Mouse (Mus musculus) neural tube, embryonic 15.5 days (tissue): ENCODE data around the gene Tnk1. TPM values are rescaled to one million over a fixed set of nuclear protein-coding genes. Genes with fewer than 3 reads are reported as not detected.

ENCODE experiments used
- microRNA-seq: library from miRNA; unstranded; fragments of <30 nt; microRNA quantifications from one replicate; pipeline ENCODE4, GENCODE M21; 2017
- polyA plus RNA-seq: library from polyadenylated mRNA; unstranded; fragments of >200 nt; fragmentation: Nextera tagmentation; extraction: Ambion mirVana; gene quantifications from 2 replicates; pipeline ENCODE4 v1.2.1, GENCODE M21; 2015

Tnk1 gene
- polyA plus RNA-seq, 1 experiment from 2014 or later, result 0.19 TPM

Small RNA genes within 50 kb of the gene (microRNA-seq; reads per million reads assigned to microRNA genes)
- gene Mir6924, result not detected

Other genes starting within 250 kb of the Tnk1 start
- not detected in 2 replicates for gene Shbg, start 240.8 kb downstream of the Tnk1 start, polyA plus RNA-seq
- 22.0 and 24.7 TPM in 2 replicates for gene Sat2, start 236.7 kb downstream of the Tnk1 start, polyA plus RNA-seq
- gene Fxr2, start 225.7 kb downstream of the Tnk1 start, polyA plus RNA-seq, result 32.5 and 38.7 TPM in 2 replicates
- gene Sox15, start 203.4 kb downstream of the Tnk1 start, polyA plus RNA-seq, result not detected in 2 replicates
- 95.1 and 101 TPM in 2 replicates for gene Mpdu1, start 196.1 kb downstream of the Tnk1 start, polyA plus RNA-seq
- gene Cd68, start 192.6 kb downstream of the Tnk1 start, polyA plus RNA-seq, result 9.0 and 13.0 TPM in 2 replicates
- 437 and 477 TPM in 2 replicates for gene Eif4a1, start 186.3 kb downstream of the Tnk1 start, polyA plus RNA-seq
- gene Senp3, start 176.6 kb downstream of the Tnk1 start, polyA plus RNA-seq, result 90.8 and 109 TPM in 2 replicates
- gene Tnfsf13, start 172.9 kb downstream of the Tnk1 start, polyA plus RNA-seq, result 0.19 and 0.43 TPM in 2 replicates
- gene Tnfsf12, start 162.9 kb downstream of the Tnk1 start, polyA plus RNA-seq, result 4.1 and 5.3 TPM in 2 replicates
- gene Tnfsfm13, start 162.6 kb downstream of the Tnk1 start, polyA plus RNA-seq, result 1.8 and 2.3 TPM in 2 replicates
- 13.2 and 18.7 TPM in 2 replicates for gene Polr2a, start 100.1 kb downstream of the Tnk1 start, polyA plus RNA-seq
- gene Slc35g3, start 96.8 kb downstream of the Tnk1 start, polyA plus RNA-seq, result 0.19 TPM in 1 of 2 replicates, not detected in the other
- gene Zbtb4, start 92.8 kb downstream of the Tnk1 start, polyA plus RNA-seq, result 4.7 and 5.3 TPM in 2 replicates
- gene Chrnb1, start 62.8 kb downstream of the Tnk1 start, polyA plus RNA-seq, result 2.1 and 3.0 TPM in 2 replicates
- gene Fgf11, start 56.9 kb downstream of the Tnk1 start, polyA plus RNA-seq, result 8.5 and 8.7 TPM in 2 replicates
- gene Tmem102, start 53.1 kb downstream of the Tnk1 start, polyA plus RNA-seq, result 1.1 and 4.2 TPM in 2 replicates
- not detected in 2 replicates for gene Gm39566, start 43.4 kb downstream of the Tnk1 start, polyA plus RNA-seq
- gene Spem2, start 40.3 kb downstream of the Tnk1 start, polyA plus RNA-seq, result not detected in 2 replicates
- 0.29 and 0.34 TPM in 2 replicates for gene Spem1, start 36.5 kb downstream of the Tnk1 start, polyA plus RNA-seq
- gene Nlgn2, start 20.9 kb downstream of the Tnk1 start, polyA plus RNA-seq, result 19.4 and 21.4 TPM in 2 replicates
- 368 and 430 TPM in 2 replicates for gene Tmem256, start 20.2 kb downstream of the Tnk1 start, polyA plus RNA-seq
- 44.3 and 53.1 TPM in 2 replicates for gene Plscr3, start 12.4 kb downstream of the Tnk1 start, polyA plus RNA-seq
- gene Tmem95, start 19.3 kb upstream of the Tnk1 start, polyA plus RNA-seq, result not detected in 2 replicates
- gene Kctd11, start 22.7 kb upstream of the Tnk1 start, polyA plus RNA-seq, result 2.1 and 3.2 TPM in 2 replicates
- gene Acap1, start 36.8 kb upstream of the Tnk1 start, polyA plus RNA-seq, result 0.40 and 16.3 TPM in 2 replicates
- gene 2810408A11Rik, start 42.3 kb upstream of the Tnk1 start, polyA plus RNA-seq, result 6.3 and 6.5 TPM in 2 replicates
- gene Neurl4, start 42.3 kb upstream of the Tnk1 start, polyA plus RNA-seq, result 15.7 and 17.0 TPM in 2 replicates
- 63.1 and 64.7 TPM in 2 replicates for gene Gps2, start 55.2 kb upstream of the Tnk1 start, polyA plus RNA-seq
- gene Eif5a, start 63.2 kb upstream of the Tnk1 start, polyA plus RNA-seq, result 1,034 and 1,270 TPM in 2 replicates
- gene Ybx2, start 77.1 kb upstream of the Tnk1 start, polyA plus RNA-seq, result 5.0 and 6.3 TPM in 2 replicates
- gene Slc2a4, start 89.5 kb upstream of the Tnk1 start, polyA plus RNA-seq, result 4.4 and 8.5 TPM in 2 replicates
- 0.33 and 64.8 TPM in 2 replicates for gene Cldn7, start 106.0 kb upstream of the Tnk1 start, polyA plus RNA-seq
- 23.6 and 27.2 TPM in 2 replicates for gene Ctdnep1, start 122.4 kb upstream of the Tnk1 start, polyA plus RNA-seq
- gene Elp5, start 123.8 kb upstream of the Tnk1 start, polyA plus RNA-seq, result 159 and 167 TPM in 2 replicates
- 549 and 565 TPM in 2 replicates for gene Gabarap, start 132.4 kb upstream of the Tnk1 start, polyA plus RNA-seq
- 53.5 and 57.8 TPM in 2 replicates for gene Phf23, start 137.0 kb upstream of the Tnk1 start, polyA plus RNA-seq
- 22.6 and 25.1 TPM in 2 replicates for gene Dvl2, start 141.9 kb upstream of the Tnk1 start, polyA plus RNA-seq
- 61.7 and 65.7 TPM in 2 replicates for gene Acadvl, start 156.7 kb upstream of the Tnk1 start, polyA plus RNA-seq
- gene Dlg4, start 158.2 kb upstream of the Tnk1 start, polyA plus RNA-seq, result 20.1 and 24.7 TPM in 2 replicates
- gene Asgr1, start 195.4 kb upstream of the Tnk1 start, polyA plus RNA-seq, result 1.7 and 2.1 TPM in 2 replicates
- 0.18 TPM in 1 of 2 replicates, not detected in the other for gene Asgr2, start 233.9 kb upstream of the Tnk1 start, polyA plus RNA-seq